Mouse (Mus musculus) kidney, postnatal 0 days (tissue): Measurements from ENCODE around the gene Tnfrsf26. TPM values are rescaled to one million over a fixed set of nuclear protein-coding genes. Genes with fewer than 3 reads are reported as not detected.

Experiments
- ATAC-seq: fragments of 200-750 bp; cut with Nextera tagmentation; replicated peaks from 2 replicates; pipeline ENCODE4 v1.8.0; 2017; ENCODE audit warnings: low read depth, moderate number of reproducible peaks, moderate TSS enrichment, moderate library complexity; ENCODE audit not compliant: low FRiP score
- DNase-seq: peaks from one replicate; pipeline ENCODE4 v3.0.0-alpha.2; 2016; ENCODE audit warnings: low spot score
- H3K27ac ChIP-seq: fragments of 300-500 bp; sonication (generic); 2 replicates; pipeline ENCODE4 v1.5.1; 2014; ENCODE audit warnings: mild to moderate bottlenecking
- H3K27me3 ChIP-seq: fragments of 300-500 bp; sonication (generic); 2 replicates; pipeline ENCODE4 v1.6.1; 2014; ENCODE audit warnings: low read length, mixed read lengths; ENCODE audit not compliant: insufficient read depth
- H3K36me3 ChIP-seq: fragments of 300-500 bp; sonication (generic); 2 replicates; pipeline ENCODE4 v1.6.1; 2014; ENCODE audit warnings: low read length, mixed read lengths; ENCODE audit not compliant: insufficient read depth
- H3K4me1 ChIP-seq: fragments of 300-500 bp; sonication (generic); replicated peaks from 2 replicates; pipeline ENCODE4 v1.6.1; 2014; ENCODE audit warnings: antibody characterized with exemption, low read length, mixed read lengths; ENCODE audit not compliant: insufficient read depth
- H3K4me2 ChIP-seq: fragments of 300-500 bp; sonication (generic); 2 replicates; pipeline ENCODE4 v1.6.1; 2014; ENCODE audit warnings: mild to moderate bottlenecking, low read length, moderate library complexity, mixed read lengths
- H3K4me3 ChIP-seq: fragments of 300-500 bp; sonication (generic); replicated peaks from 2 replicates; pipeline ENCODE4 v1.5.1; 2014; ENCODE audit warnings: low read depth, low read length
- H3K9ac ChIP-seq: fragments of 300-500 bp; sonication (generic); 2 replicates; pipeline ENCODE4 v1.6.1; 2014; ENCODE audit warnings: low read depth, low read length
- H3K9me3 ChIP-seq: fragments of 300-500 bp; sonication (generic); replicated peaks from 2 replicates; pipeline ENCODE4 v1.6.1; 2016; ENCODE audit warnings: low read length, inconsistent platforms, mixed read lengths
- CTCF ChIP-seq: IDR thresholded peaks from 2 replicates; pipeline ENCODE4 v1.5.1; 2016; ENCODE audit warnings: antibody characterized with exemption, low read depth, mild to moderate bottlenecking, moderate library complexity
- WGBS: fragments of 180-500 bp; shearing (Covaris S2); extraction: QIAGEN DNeasy Blood & Tissue Kit; methylation state at CpG from one replicate; pipeline ENCODE4 v1.1.7; 2014; 5-methylcytosine and 5-hydroxymethylcytosine counted together
- polyA plus RNA-seq: library from polyadenylated mRNA; unstranded; fragments of >200 nt; fragmentation: Nextera tagmentation; extraction: Ambion mirVana; gene quantifications from 2 replicates; pipeline ENCODE4 v1.2.1, GENCODE M21; 2015

Gene Tnfrsf26
- polyA plus RNA-seq, 1 experiment from 2014 or later = 1.1 TPM

DNA sequence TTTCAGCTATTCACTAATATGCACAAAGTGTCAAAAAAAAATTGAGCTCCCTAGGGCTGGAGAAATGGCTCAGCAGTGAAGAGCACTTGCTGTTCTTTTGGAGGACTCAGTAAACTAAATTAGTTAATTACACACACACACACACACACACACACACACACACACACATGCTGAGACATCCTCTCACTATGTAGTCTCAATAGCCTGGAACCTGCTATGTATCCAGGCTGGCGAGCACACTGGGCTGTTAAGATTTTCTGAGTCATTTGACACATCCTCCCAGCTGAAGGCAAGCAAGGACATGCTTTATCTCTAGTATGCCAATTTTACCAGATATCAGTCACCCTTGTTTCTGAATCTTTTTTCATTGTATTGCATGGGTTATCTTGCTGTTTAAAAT, 7.6 kb downstream of the Tnfrsf26 start:
- WGBS = 50% methylated on average over 1 of the region's 1 CpGs
- TF ChIP-seq CTCF = no peak
- DNase-seq (no peak), ATAC-seq (no peak)
- Histone ChIP-seq H3K27me3 (no peaks in the 10 kb centered on the region), H3K9ac (no peak overlapping the region), H3K4me2 (no peak overlapping the region), H3K9me3 (no peaks in the 10 kb centered on the region), H3K4me3 (no peak overlapping the region), H3K27ac (no peak overlapping the region), H3K4me1 (no peaks in the 10 kb centered on the region), H3K36me3 (no peaks in the 10 kb centered on the region)

DNA sequence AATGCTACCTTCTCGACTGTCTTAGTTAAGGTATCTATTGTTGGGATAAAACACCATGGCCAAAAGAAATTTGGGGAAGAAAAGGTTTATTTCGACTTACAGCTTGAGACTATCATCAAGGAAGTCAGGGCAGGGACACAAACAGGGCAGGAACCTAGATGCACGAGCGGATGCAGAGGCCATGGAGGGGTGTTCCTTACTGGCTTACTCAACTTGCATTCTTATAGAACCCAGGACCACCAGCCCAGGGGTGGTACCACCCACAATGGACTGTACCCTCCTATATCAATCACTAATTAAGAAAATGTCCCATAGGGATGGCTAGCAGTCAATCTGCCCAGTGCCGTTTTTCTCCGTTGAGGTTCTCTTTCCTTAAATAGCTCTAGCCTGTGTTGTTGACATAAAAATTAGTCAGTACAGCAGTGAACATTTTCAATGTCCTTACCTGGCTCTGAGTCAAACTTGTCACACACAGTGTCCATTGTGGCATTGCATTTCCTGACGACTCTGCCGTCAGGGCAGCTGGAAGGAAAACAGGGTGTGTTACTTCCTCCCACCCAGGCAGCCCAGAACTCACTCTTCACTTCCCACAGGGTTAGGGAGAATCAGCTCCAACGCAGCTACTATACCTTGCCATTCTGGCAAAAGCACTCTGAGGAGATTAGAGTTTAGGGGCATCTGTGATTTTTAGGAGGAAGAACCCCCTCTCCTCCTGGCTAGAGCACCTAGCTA, 14.0 kb downstream of the Tnfrsf26 start:
- Histone ChIP-seq H3K4me2 (no peak overlapping the region), H3K9ac (no peak overlapping the region)

GRCm38 (mm10) chr7:143612215-143612614, 16.3 kb downstream of the Tnfrsf26 start:
- H3K4me1 ChIP-seq = 0 out of 2 replicates have a peak, but pooled peaks cover 4% of the 10 kb centered on the region
- H3K9me3 ChIP-seq = no peaks in the 10 kb centered on the region
- no peak overlapping the region for H3K27ac ChIP-seq
- WGBS = 60% methylated on average over 3 of the region's 3 CpGs
- ATAC-seq (no peak), DNase-seq (no peak)
- peak; percentile 48 for TF ChIP-seq CTCF
- H3K9ac ChIP-seq = no peak overlapping the region
- H3K27me3 ChIP-seq = no peaks in the 10 kb centered on the region
- H3K36me3 ChIP-seq = no peaks in the 10 kb centered on the region
- H3K4me2 ChIP-seq = no peak overlapping the region
- H3K4me3 ChIP-seq = no peak overlapping the region

More for the DNA sequence above, 14.0 kb downstream of the Tnfrsf26 start:
- peak overlapping the region; percentile 76 for H3K27ac ChIP-seq
- peak; percentile 55 for DNase-seq
- H3K4me3 ChIP-seq = no peak overlapping the region
- 0 out of 2 replicates have a peak, but pooled peaks cover 4% of the 10 kb centered on the region for H3K4me1 ChIP-seq
- no peaks in the 10 kb centered on the region for H3K27me3 ChIP-seq
- TF ChIP-seq CTCF = no peak
- ATAC-seq = peak; percentile 75
- no peaks in the 10 kb centered on the region for H3K9me3 ChIP-seq
- H3K36me3 ChIP-seq = no peaks in the 10 kb centered on the region
- whole genome bisulfite sequencing = 42% methylated on average over 9 of the region's 9 CpGs

- no peak for TF ChIP-seq CTCF
- ATAC-seq = no peak
- 83% methylated on average over 3 of the region's 3 CpGs for WGBS
- no peak overlapping the region for H3K9ac ChIP-seq
- no peaks in the 10 kb centered on the region for H3K27me3 ChIP-seq
- H3K27ac ChIP-seq = no peak overlapping the region
- H3K4me2 ChIP-seq = no peak overlapping the region
- H3K4me1 ChIP-seq = no peaks in the 10 kb centered on the region
- no peak overlapping the region for H3K4me3 ChIP-seq
- H3K9me3 ChIP-seq = no peaks in the 10 kb centered on the region
- no peaks in the 10 kb centered on the region for H3K36me3 ChIP-seq
- no peak for DNase-seq
Observed at GRCm38 (mm10) chr7:143605321-143605720, 23.2 kb downstream of the Tnfrsf26 start.

- Histone ChIP-seq H3K4me2 (no peak overlapping the region), H3K36me3 (no peaks in the 10 kb centered on the region), H3K27me3 (no peaks in the 10 kb centered on the region), H3K27ac (no peak overlapping the region), H3K4me3 (no peak overlapping the region), H3K9me3 (no peaks in the 10 kb centered on the region), H3K4me1 (no peaks in the 10 kb centered on the region), H3K9ac (no peak overlapping the region)
- ATAC-seq (no peak), DNase-seq (no peak)
- WGBS = 66% methylated on average over 2 of the region's 2 CpGs
- TF ChIP-seq CTCF = no peak
Observed at GRCm38 (mm10) chr7:143604889-143605288, 23.6 kb downstream of the Tnfrsf26 start.

GRCm38 (mm10) chr7:143601705-143602104, 26.8 kb downstream of the Tnfrsf26 start:
- H3K27me3 ChIP-seq = no peaks in the 10 kb centered on the region
- H3K36me3 ChIP-seq = no peaks in the 10 kb centered on the region
- H3K4me3 ChIP-seq = no peak overlapping the region
- 0 out of 2 replicates have a peak, but pooled peaks cover 8% of the 10 kb centered on the region for H3K4me1 ChIP-seq
- no peak overlapping the region for H3K4me2 ChIP-seq
- H3K9me3 ChIP-seq = no peaks in the 10 kb centered on the region
- WGBS = 86% methylated on average over 2 of the region's 2 CpGs
- no peak for ATAC-seq
- no peak for DNase-seq
- H3K27ac ChIP-seq = no peak overlapping the region
- TF ChIP-seq CTCF = peak; percentile 47; the same call in 1 of the 2 replicates
- no peak overlapping the region for H3K9ac ChIP-seq
